In the genomic region with DNA sequence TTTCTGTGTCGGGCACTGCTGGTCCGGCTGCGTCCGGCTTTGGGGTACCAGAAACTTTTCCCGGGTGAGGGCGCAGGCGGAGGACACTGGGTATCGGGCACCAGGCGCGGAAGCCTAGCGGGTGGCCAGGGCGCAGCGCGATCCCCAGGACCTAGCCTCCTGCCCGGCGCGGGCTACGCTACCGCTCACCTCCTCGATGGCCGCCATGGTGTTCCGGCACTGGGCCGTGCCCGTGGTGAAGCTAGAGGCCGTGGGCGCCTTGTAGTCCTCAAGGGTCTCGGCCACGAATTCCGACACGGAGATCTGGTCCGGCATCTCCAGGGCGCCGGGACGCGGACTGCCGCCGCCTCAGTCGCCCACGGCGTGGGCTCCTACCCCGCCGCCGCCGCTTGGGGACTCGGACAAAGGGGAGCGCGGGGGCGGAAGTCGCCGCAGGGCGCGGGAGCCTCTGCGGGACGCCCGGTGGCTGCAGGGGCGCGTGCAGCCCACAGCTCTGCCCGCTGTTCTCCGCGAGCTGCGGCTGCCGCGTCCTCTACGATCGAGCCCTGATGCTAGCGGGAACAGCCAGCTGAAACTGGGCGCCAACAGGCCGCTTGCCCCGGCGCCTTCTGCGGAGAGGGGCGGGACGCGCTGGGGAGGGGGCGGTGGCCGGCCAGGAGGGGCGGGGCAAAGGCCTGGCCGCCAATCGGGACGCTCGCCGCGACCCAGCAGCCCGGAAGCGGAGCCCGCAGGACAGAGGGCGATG, we compare ENCODE assay signal across 8 mouse cellular contexts.
A peak's percentile ranks its signal among the peaks of the same experiment; 100 is the strongest.
DNase-seq lines count a peak whose midpoint lies in the region; ATAC-seq and TF ChIP-seq lines count a peak whose summit lies in the region.
"Not testable (repeated sequence)": the region's sequence is repeated elsewhere in the genome, so short reads cannot be mapped to it uniquely, and the experiment has no call there.

No protein-coding gene starts in this region.

- not testable (repeated sequence) for TF ChIP-seq EP300 in heart, postnatal 0 days (IDR thresholded peaks at IDR 0.05; ENCODE audit: low read depth)

- not testable (repeated sequence) for H3K27ac ChIP-seq in brown adipose tissue, adult 24 weeks (replicated peaks; ENCODE audit: low read depth, low read length)
- H3K27ac ChIP-seq in forebrain, embryonic 12.5 days, result peak overlapping the region; percentile 89
- H3K27ac ChIP-seq in heart, postnatal 0 days (ENCODE audit: low read depth), result peak overlapping the region; percentile 93
- peak overlapping the region; percentile 67; the same call in 1 of the 2 replicates for H3K27ac ChIP-seq in liver, embryonic 15.5 days (replicated peaks)
- peak overlapping the region; percentile 87 for H3K27ac ChIP-seq in neural tube, embryonic 12.5 days
- peak overlapping the region; percentile 96 for H3K27ac ChIP-seq in stomach, embryonic 15.5 days

- H3K4me1 ChIP-seq in brown adipose tissue, adult 24 weeks (ENCODE audit: control insufficient read depth, insufficient read depth, insufficient read length, low read length); forebrain, embryonic 12.5 days; heart, postnatal 0 days (ENCODE audit: control insufficient read depth, insufficient read depth); liver, embryonic 15.5 days (replicated peaks); neural tube, embryonic 12.5 days; stomach, embryonic 15.5 days: not testable (repeated sequence)

- H3K4me2 ChIP-seq in forebrain, embryonic 12.5 days, result peak overlapping the region; percentile 44
- H3K4me2 ChIP-seq in heart, postnatal 0 days (ENCODE audit: low read depth, low read length), result peak overlapping the region; percentile 65
- peak overlapping the region; percentile 78 for H3K4me2 ChIP-seq in liver, embryonic 15.5 days
- peak overlapping the region; percentile 52 for H3K4me2 ChIP-seq in neural tube, embryonic 12.5 days (replicated peaks)
- peak overlapping the region; percentile 48 for H3K4me2 ChIP-seq in stomach, embryonic 15.5 days

- peak overlapping the region; percentile 88 for H3K4me3 ChIP-seq in brown adipose tissue, adult 24 weeks (ENCODE audit: insufficient read depth, low read depth, low read length)
- peak overlapping the region; percentile 83 for H3K4me3 ChIP-seq in forebrain, embryonic 12.5 days (replicated peaks)
- peak overlapping the region; percentile 79 for H3K4me3 ChIP-seq in heart, postnatal 0 days (ENCODE audit: low read depth, low read length)
- peak overlapping the region; percentile 71 for H3K4me3 ChIP-seq in liver, embryonic 15.5 days (replicated peaks)
- H3K4me3 ChIP-seq in neural tube, embryonic 12.5 days, result peak overlapping the region; percentile 79
- peak overlapping the region; percentile 81 for H3K4me3 ChIP-seq in stomach, embryonic 15.5 days (replicated peaks)

- peak; percentile 100 for ATAC-seq in forebrain, embryonic 12.5 days (ENCODE audit: low FRiP score)
- peak; percentile 100 for ATAC-seq in heart, postnatal 0 days (ENCODE audit: insufficient read depth, low read depth)
- peak; percentile 99 for ATAC-seq in liver, embryonic 15.5 days (ENCODE audit: insufficient read depth)
- peak; percentile 100 for ATAC-seq in neural tube, embryonic 12.5 days (ENCODE audit: low FRiP score, low read depth)
- peak; percentile 100 for ATAC-seq in stomach, embryonic 15.5 days (ENCODE audit: insufficient read depth, low FRiP score, low read depth)

- H3K36me3 ChIP-seq in forebrain, embryonic 12.5 days (replicated peaks), result peaks cover 17% of the 10 kb centered on the region
- H3K36me3 ChIP-seq in heart, postnatal 0 days (replicated peaks; ENCODE audit: control insufficient read depth, insufficient read depth, low read length); liver, embryonic 15.5 days (replicated peaks); stomach, embryonic 15.5 days: not testable (repeated sequence)
- H3K36me3 ChIP-seq in neural tube, embryonic 12.5 days, result peaks cover 16% of the 10 kb centered on the region

- H3K27me3 ChIP-seq in forebrain, embryonic 12.5 days; heart, postnatal 0 days (ENCODE audit: control insufficient read depth, insufficient read depth, low read length); liver, embryonic 15.5 days; neural tube, embryonic 12.5 days (replicated peaks); stomach, embryonic 15.5 days (replicated peaks): not testable (repeated sequence)

- TF ChIP-seq CTCF in heart, postnatal 0 days (IDR thresholded peaks at IDR 0.05; ENCODE audit: low read depth), result not testable (repeated sequence)

- WGBS in forebrain, embryonic 12.5 days, result under 1% methylated on average over 66 of the region's 87 CpGs
- under 1% methylated on average over 81 of the region's 87 CpGs for WGBS in heart, postnatal 0 days
- WGBS in liver, embryonic 15.5 days (ENCODE audit: insufficient replicate concordance), result under 1% methylated on average over 87 of the region's 87 CpGs
- under 1% methylated on average over 84 of the region's 87 CpGs for WGBS in neural tube, embryonic 12.5 days
- under 1% methylated on average over 87 of the region's 87 CpGs for WGBS in stomach, embryonic 15.5 days

- H3K9ac ChIP-seq in forebrain, embryonic 12.5 days, result peak overlapping the region; percentile 85
- H3K9ac ChIP-seq in heart, postnatal 0 days (replicated peaks; ENCODE audit: low read depth, low read length), result peak overlapping the region; percentile 80
- peak overlapping the region; percentile 58 for H3K9ac ChIP-seq in liver, embryonic 15.5 days
- peak overlapping the region; percentile 92 for H3K9ac ChIP-seq in neural tube, embryonic 12.5 days
- H3K9ac ChIP-seq in stomach, embryonic 15.5 days, result peak overlapping the region; percentile 83

- peaks cover 20% of the 10 kb centered on the region for H3K9me3 ChIP-seq in forebrain, embryonic 12.5 days
- H3K9me3 ChIP-seq in heart, postnatal 0 days (replicated peaks; ENCODE audit: control insufficient read depth, low read length); liver, embryonic 15.5 days (replicated peaks); stomach, embryonic 15.5 days: not testable (repeated sequence)
- H3K9me3 ChIP-seq in neural tube, embryonic 12.5 days, result peaks cover 23% of the 10 kb centered on the region

- peak; percentile 78 for DNase-seq in CD4-positive helper T cell, adult 2 months (ENCODE audit: low read depth, low spot score)
- peak; percentile 34 for DNase-seq in heart, postnatal 0 days (ENCODE audit: low spot score)
- peak; percentile 80 for DNase-seq in kidney, postnatal 14 days
